10 mouse cellular contexts compared by ENCODE assay signal in the genomic region with DNA sequence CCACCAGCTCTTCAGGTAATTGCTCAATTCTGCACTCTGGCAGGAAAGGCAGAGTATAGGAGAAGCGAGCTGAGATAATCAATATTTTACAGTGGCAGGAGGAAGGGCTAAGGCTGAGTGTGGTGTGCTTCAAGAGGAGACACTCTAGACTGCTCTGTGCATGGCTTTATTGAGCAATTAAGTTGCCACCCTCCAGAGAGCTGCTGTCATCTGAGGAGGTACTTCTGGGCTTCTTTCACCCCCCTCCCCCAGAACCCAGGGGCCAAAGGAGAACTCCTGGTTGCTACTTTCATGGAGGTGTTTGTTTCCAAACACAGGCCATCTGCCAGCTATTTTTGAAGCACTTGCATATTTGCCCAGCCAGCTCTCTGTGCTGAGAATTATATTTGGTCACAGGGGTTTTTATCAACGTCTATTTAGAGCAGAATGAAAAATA.
DNase-seq lines count a peak whose midpoint lies in the region; ATAC-seq and TF ChIP-seq lines count a peak whose summit lies in the region.
"Had no signal": no experiment of that assay in that cellular context is flagged by ENCODE, and none has a peak within 500 bp of the region (broad histone marks: within the 10 kb centered on the region; RNA-seq: fewer than 3 reads in every experiment).

No protein-coding gene starts in this region.

- no peaks in the 10 kb centered on the region for H3K4me1 ChIP-seq in midbrain, embryonic 13.5 days (replicated peaks)
- H3K4me1 ChIP-seq in midbrain, embryonic 14.5 days (ENCODE audit: control insufficient read depth, insufficient read depth, low read length) = no peaks in the 10 kb centered on the region
- H3K4me1 ChIP-seq in heart, adult 2 months (ENCODE audit: control insufficient read depth, insufficient read depth, low read length) = peaks cover 11% of the 10 kb centered on the region
- 0 out of 2 replicates have a peak, but pooled peaks cover 2% of the 10 kb centered on the region for H3K4me1 ChIP-seq in kidney, embryonic 16.5 days (ENCODE audit: insufficient read depth, low read length)

- H3K79me2 ChIP-seq in heart, adult 2 months (replicated peaks; ENCODE audit: control insufficient read depth, insufficient read depth, low read length) = peaks cover 2% of the 10 kb centered on the region; the same call in 1 of the 2 replicates

- DNase-seq in midbrain, embryonic 14.5 days = no peak
- peak; percentile 37 to 78 for DNase-seq in heart, adult 2 months
- peak; percentile 60 for DNase-seq in heart, postnatal 4 days
- peak; percentile 17 to 39 for DNase-seq in lung, postnatal 4 days
- DNase-seq in thymus, postnatal 14 days = no peak
- DNase-seq: adrenal gland, adult 8-10 months; thymus, postnatal 36 days had no signal

- 0 out of 2 replicates have a peak, but pooled peaks have one; percentile 12 for TF ChIP-seq POLR2A in heart, adult 2 months (IDR thresholded peaks at IDR 0.05; ENCODE audit: insufficient read depth, low read depth, low read length)

- no peaks in the 10 kb centered on the region for H3K9me3 ChIP-seq in midbrain, embryonic 13.5 days
- H3K9me3 ChIP-seq in midbrain, embryonic 14.5 days (ENCODE audit: control insufficient read depth, low read length) = no peaks in the 10 kb centered on the region
- H3K9me3 ChIP-seq in kidney, embryonic 16.5 days (ENCODE audit: low read length) = peaks cover 3% of the 10 kb centered on the region; the same call in 1 of the 2 replicates

- no peaks in the 10 kb centered on the region for H3K27me3 ChIP-seq in midbrain, embryonic 13.5 days
- H3K27me3 ChIP-seq in midbrain, embryonic 14.5 days (ENCODE audit: control insufficient read depth, insufficient read depth, low read length) = no peaks in the 10 kb centered on the region
- H3K27me3 ChIP-seq in heart, adult 2 months (ENCODE audit: control insufficient read depth, insufficient read depth, low read length) = no peaks in the 10 kb centered on the region
- H3K27me3 ChIP-seq in kidney, embryonic 16.5 days (ENCODE audit: insufficient read depth, low read length) = no peaks in the 10 kb centered on the region

- ATAC-seq in midbrain, embryonic 13.5 days = peak; percentile 40; the same call in 1 of the 2 replicates
- no peak for ATAC-seq in midbrain, embryonic 14.5 days (ENCODE audit: low FRiP score, low TSS enrichment)
- no peak for ATAC-seq in kidney, embryonic 16.5 days (ENCODE audit: low FRiP score, low TSS enrichment)

- no peak overlapping the region for H3K27ac ChIP-seq in midbrain, embryonic 13.5 days
- H3K27ac ChIP-seq in midbrain, embryonic 14.5 days (replicated peaks; ENCODE audit: low read depth, low read length) = no peak overlapping the region
- peak overlapping the region; percentile 84 for H3K27ac ChIP-seq in heart, adult 2 months
- no peak overlapping the region for H3K27ac ChIP-seq in kidney, embryonic 16.5 days (ENCODE audit: low read length)
- H3K27ac ChIP-seq: liver, embryonic 14.5 days had no signal

- 62% methylated on average over 2 of the region's 2 CpGs for WGBS in midbrain, embryonic 13.5 days
- 64% methylated on average over 2 of the region's 2 CpGs for WGBS in midbrain, embryonic 14.5 days
- WGBS in heart, adult 2 months = 31% methylated on average over 2 of the region's 2 CpGs
- 40% methylated on average over 2 of the region's 2 CpGs for WGBS in kidney, embryonic 16.5 days

- H3K36me3 ChIP-seq in midbrain, embryonic 13.5 days = no peaks in the 10 kb centered on the region
- no peaks in the 10 kb centered on the region for H3K36me3 ChIP-seq in midbrain, embryonic 14.5 days (ENCODE audit: control insufficient read depth, insufficient read depth, low read length)
- H3K36me3 ChIP-seq in heart, adult 2 months (ENCODE audit: control insufficient read depth, insufficient read depth, low read length) = peaks cover 6% of the 10 kb centered on the region
- no peaks in the 10 kb centered on the region for H3K36me3 ChIP-seq in kidney, embryonic 16.5 days (ENCODE audit: insufficient read depth, low read length)

- H3K4me3 ChIP-seq in midbrain, embryonic 13.5 days (replicated peaks) = no peak overlapping the region
- no peak overlapping the region for H3K4me3 ChIP-seq in midbrain, embryonic 14.5 days (replicated peaks; ENCODE audit: low read depth, low read length)
- no peak overlapping the region for H3K4me3 ChIP-seq in heart, adult 2 months
- H3K4me3 ChIP-seq in kidney, embryonic 16.5 days (ENCODE audit: low read length) = no peak overlapping the region

- TF ChIP-seq CTCF in heart, adult 2 months (IDR thresholded peaks at IDR 0.05) = no peak

- intact Hi-C loops in heart, adult 2 months (cut with DNase I) = loop anchor here (5.0 kb wide), 1 partner anchor 75 kb away; no protein-coding TSS in a partner anchor

- peak; percentile 57; the same call in 1 of the 2 replicates for TF ChIP-seq EP300 in heart, adult 2 months (IDR thresholded peaks at IDR 0.05; ENCODE audit: insufficient read depth, low read depth, low read length)

- H3K9ac ChIP-seq in midbrain, embryonic 13.5 days (replicated peaks) = no peak overlapping the region
- H3K9ac ChIP-seq in midbrain, embryonic 14.5 days (replicated peaks; ENCODE audit: low read length) = no peak overlapping the region
- peak overlapping the region; percentile 55 for H3K9ac ChIP-seq in heart, adult 2 months (ENCODE audit: low read depth, low read length)
- no peak overlapping the region for H3K9ac ChIP-seq in kidney, embryonic 16.5 days (replicated peaks; ENCODE audit: low read length)
- H3K9ac ChIP-seq: liver, embryonic 14.5 days had no signal

- H3K4me2 ChIP-seq in midbrain, embryonic 13.5 days (replicated peaks) = no peak overlapping the region
- H3K4me2 ChIP-seq in midbrain, embryonic 14.5 days (ENCODE audit: low read length) = no peak overlapping the region
- H3K4me2 ChIP-seq in kidney, embryonic 16.5 days (replicated peaks; ENCODE audit: low read depth, low read length) = no peak overlapping the region

Comparison
In these comparisons a context has a peak if more than half of its experiments do, and no peak if none do; other contexts are left out.
1. DNase-seq: peak in heart, adult 2 months (2 of 2), heart, postnatal 4 days (single experiment) and lung, postnatal 4 days (2 of 2); none in midbrain, embryonic 14.5 days (single experiment) and thymus, postnatal 14 days (single experiment).